ENCODE assay signal across 15 mouse cellular contexts in genomic region chr14:22183195-22183594, GRCm38 (mm10).
A peak's percentile ranks its signal among the peaks of the same experiment; 100 is the strongest.
DNase-seq lines count a peak whose midpoint lies in the region; ATAC-seq and TF ChIP-seq lines count a peak whose summit lies in the region.
"Had no signal": no experiment of that assay in that cellular context is flagged by ENCODE, and none has a peak within 500 bp of the region (broad histone marks: within the 10 kb centered on the region; RNA-seq: fewer than 3 reads in every experiment).

No protein-coding gene starts in this region.

- H3K36me3 ChIP-seq in G1E (replicated peaks), result no peaks in the 10 kb centered on the region
- no peaks in the 10 kb centered on the region for H3K36me3 ChIP-seq in liver, embryonic 13.5 days
- no peaks in the 10 kb centered on the region for H3K36me3 ChIP-seq in splenic B cell, adult 2 months (ENCODE audit: control insufficient read depth, insufficient read depth, low read length, poor library complexity, severe bottlenecking)
- H3K36me3 ChIP-seq in embryonic facial prominence, embryonic 10.5 days (replicated peaks), result no peaks in the 10 kb centered on the region
- H3K36me3 ChIP-seq: heart, embryonic 12.5 days; hindbrain, embryonic 15.5 days; kidney, embryonic 15.5 days; limb, embryonic 13.5 days had no signal

- ATAC-seq in G1E (ENCODE audit: extremely low read depth, insufficient number of reproducible peaks, low FRiP score, poor library complexity, severe bottlenecking), result peak; percentile 86
- ATAC-seq in liver, embryonic 13.5 days (ENCODE audit: low read depth), result no peak

- TF ChIP-seq CTCF in G1E (IDR thresholded peaks at IDR 0.05; ENCODE audit: low read depth, low read length), result no peak

- H3K9me3 ChIP-seq in G1E (replicated peaks), result no peaks in the 10 kb centered on the region
- H3K9me3 ChIP-seq in liver, embryonic 13.5 days (replicated peaks), result no peaks in the 10 kb centered on the region
- H3K9me3 ChIP-seq in embryonic facial prominence, embryonic 10.5 days, result no peaks in the 10 kb centered on the region
- H3K9me3 ChIP-seq: heart, embryonic 12.5 days; hindbrain, embryonic 15.5 days; kidney, embryonic 15.5 days; limb, embryonic 13.5 days had no signal

- H3K4me2 ChIP-seq in liver, embryonic 13.5 days, result no peak overlapping the region
- H3K4me2 ChIP-seq: heart, embryonic 12.5 days; hindbrain, embryonic 15.5 days; kidney, embryonic 15.5 days; limb, embryonic 13.5 days had no signal

- DNase-seq in 416B (ENCODE audit: low read depth) (peak; percentile 100), G1E (ENCODE audit: low spot score) (no peak)
- DNase-seq in liver, embryonic 13.5 days, result peak; percentile 5
- peak; percentile 0 for DNase-seq in splenic B cell, adult 2 months (ENCODE audit: low read depth, low spot score)
- DNase-seq in embryonic facial prominence, embryonic 10.5 days (ENCODE audit: low spot score), result no peak
- no peak for DNase-seq in adrenal gland, postnatal 10 days
- DNase-seq in urinary bladder, adult 18-20 months (ENCODE audit: low spot score in 2 of 2), result no peak
- DNase-seq: lung, postnatal 4 days; right cerebral cortex, postnatal 4 days had no signal

- H3K27me3 ChIP-seq in G1E (ENCODE audit: insufficient read depth, low read length), result no peaks in the 10 kb centered on the region
- no peaks in the 10 kb centered on the region for H3K27me3 ChIP-seq in liver, embryonic 13.5 days
- no peaks in the 10 kb centered on the region for H3K27me3 ChIP-seq in splenic B cell, adult 2 months (ENCODE audit: control insufficient read depth, insufficient read depth, low read length, poor library complexity, severe bottlenecking)
- H3K27me3 ChIP-seq in embryonic facial prominence, embryonic 10.5 days (replicated peaks; ENCODE audit: low read depth, poor library complexity, severe bottlenecking), result no peaks in the 10 kb centered on the region
- H3K27me3 ChIP-seq: heart, embryonic 12.5 days; limb, embryonic 13.5 days had no signal

- H3K4me1 ChIP-seq in G1E (ENCODE audit: insufficient read depth, low read depth, low read length), result 0 out of 2 replicates have a peak, but pooled peaks cover 2% of the 10 kb centered on the region
- no peaks in the 10 kb centered on the region for H3K4me1 ChIP-seq in liver, embryonic 13.5 days (replicated peaks)
- H3K4me1 ChIP-seq in embryonic facial prominence, embryonic 10.5 days, result no peaks in the 10 kb centered on the region
- H3K4me1 ChIP-seq: heart, embryonic 12.5 days; hindbrain, embryonic 15.5 days; kidney, embryonic 15.5 days had no signal

- no peak overlapping the region for H3K9ac ChIP-seq in liver, embryonic 13.5 days
- H3K9ac ChIP-seq: heart, embryonic 12.5 days; hindbrain, embryonic 15.5 days; kidney, embryonic 15.5 days; limb, embryonic 13.5 days had no signal

- 7% methylated on average over 3 of the region's 3 CpGs for WGBS in liver, embryonic 13.5 days (ENCODE audit: insufficient replicate concordance)
- WGBS in embryonic facial prominence, embryonic 10.5 days, result 75% methylated on average over 3 of the region's 3 CpGs

- no peak overlapping the region for H3K27ac ChIP-seq in liver, embryonic 13.5 days
- H3K27ac ChIP-seq in embryonic facial prominence, embryonic 10.5 days (replicated peaks), result no peak overlapping the region
- H3K27ac ChIP-seq: hindbrain, embryonic 15.5 days; kidney, embryonic 15.5 days; limb, embryonic 13.5 days; stomach, postnatal 0 days had no signal

- no peak overlapping the region for H3K4me3 ChIP-seq in G1E (ENCODE audit: low read depth, low read length)
- H3K4me3 ChIP-seq in liver, embryonic 13.5 days (replicated peaks), result no peak overlapping the region
- H3K4me3 ChIP-seq in embryonic facial prominence, embryonic 10.5 days, result no peak overlapping the region
- H3K4me3 ChIP-seq: erythroblast, embryonic 14.5 days; heart, embryonic 12.5 days; hindbrain, embryonic 15.5 days; kidney, embryonic 15.5 days; limb, embryonic 13.5 days had no signal

Comparison
In these comparisons a context has a peak if more than half of its experiments do, and no peak if none do; other contexts are left out.
1. DNase-seq: peak in 416B (single experiment), liver, embryonic 13.5 days (single experiment) and splenic B cell, adult 2 months (single experiment); none in G1E (single experiment), embryonic facial prominence, embryonic 10.5 days (single experiment), adrenal gland, postnatal 10 days (single experiment) and urinary bladder, adult 18-20 months (0 of 2).